23 mouse cellular contexts compared by ENCODE assay signal in the genomic region with DNA sequence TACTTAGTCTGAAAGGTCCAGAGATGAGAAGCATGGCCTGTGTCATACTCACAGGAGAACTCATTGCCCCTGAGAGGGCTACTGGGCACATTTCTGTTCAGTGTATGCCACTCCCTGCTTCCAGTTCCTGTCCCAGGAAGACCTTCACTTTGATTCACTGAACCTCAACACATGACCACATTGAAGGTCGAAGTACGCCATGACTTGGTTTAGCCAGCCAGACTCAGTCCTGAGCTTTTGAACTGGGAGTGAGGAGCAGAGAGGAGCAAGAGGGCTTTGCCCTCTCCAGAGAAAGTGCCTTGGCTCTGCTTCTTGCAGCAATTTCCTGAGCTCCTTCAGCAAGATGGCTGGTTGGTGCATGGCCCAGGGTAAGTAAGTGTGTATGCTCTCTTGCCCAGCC.
"Had no signal": no experiment of that assay in that cellular context is flagged by ENCODE, and none has a peak within 500 bp of the region (broad histone marks: within the 10 kb centered on the region; RNA-seq: fewer than 3 reads in every experiment).

No protein-coding gene starts in this region.

- H3K9me3 ChIP-seq: heart, embryonic 10.5 days; heart, embryonic 12.5 days; hindbrain, embryonic 10.5 days; hindbrain, embryonic 12.5 days; intestine, embryonic 15.5 days; limb, embryonic 13.5 days; limb, embryonic 15.5 days; liver, embryonic 12.5 days had no signal

- H3K4me2 ChIP-seq: heart, embryonic 12.5 days; hindbrain, embryonic 12.5 days; hindbrain, embryonic 14.5 days; intestine, embryonic 15.5 days; limb, embryonic 13.5 days; limb, embryonic 15.5 days; liver, embryonic 12.5 days had no signal

- ATAC-seq: forebrain, embryonic 16.5 days; hindbrain, embryonic 16.5 days; inflammation-experienced regulatory T-cells, adult 6 months; intestine, embryonic 15.5 days; intestine, postnatal 0 days; liver, embryonic 12.5 days had no signal

- H3K27me3 ChIP-seq: heart, embryonic 12.5 days; intestine, embryonic 15.5 days; liver, embryonic 12.5 days had no signal

- H3K4me1 ChIP-seq: heart, embryonic 10.5 days; heart, embryonic 12.5 days; hindbrain, embryonic 12.5 days; intestine, embryonic 15.5 days; liver, embryonic 12.5 days had no signal

- DNase-seq: gastrocnemius, adult 2 months; gastrocnemius, postnatal 10 days; gastrocnemius, postnatal 25 days; heart, postnatal 10 days; heart, postnatal 4 days; layer of hippocampus, adult 9-11 months; layer of hippocampus, postnatal 36 days; left cerebral cortex, postnatal 4 days; lung, adult 18-20 months had no signal

- H3K4me3 ChIP-seq: gastrocnemius, adult 2 months; heart, embryonic 10.5 days; heart, embryonic 12.5 days; hindbrain, embryonic 10.5 days; hindbrain, embryonic 12.5 days; intestine, embryonic 15.5 days; limb, embryonic 13.5 days; limb, embryonic 15.5 days; liver, embryonic 12.5 days had no signal

- H3K9ac ChIP-seq: heart, embryonic 12.5 days; hindbrain, embryonic 12.5 days; hindbrain, embryonic 14.5 days; intestine, embryonic 15.5 days; limb, embryonic 13.5 days; limb, embryonic 15.5 days; liver, embryonic 12.5 days; liver, embryonic 14.5 days had no signal

- H3K36me3 ChIP-seq: heart, embryonic 10.5 days; heart, embryonic 12.5 days; hindbrain, embryonic 10.5 days; hindbrain, embryonic 12.5 days; intestine, embryonic 15.5 days; limb, embryonic 13.5 days; limb, embryonic 15.5 days; liver, embryonic 12.5 days had no signal

- H3K27ac ChIP-seq: gastrocnemius, adult 2 months; heart, embryonic 10.5 days; hindbrain, embryonic 10.5 days; hindbrain, embryonic 12.5 days; hindbrain, embryonic 14.5 days; intestine, embryonic 15.5 days; limb, embryonic 13.5 days; limb, embryonic 15.5 days; liver, embryonic 12.5 days; liver, embryonic 14.5 days had no signal
